Mouse (Mus musculus): ENCODE measurements at regions not wholly inside any gene's neighbourhood (a gene's known extent, or its start where the extent isn't known, plus 50 kb on each side); places are given as distances from the start of the nearest gene placed in this dataset.

- no peak for TF ChIP-seq POLR2A (IDR thresholded peaks at IDR 0.05; ENCODE audit: low read depth, low read length)
- no peak for TF ChIP-seq CTCF (IDR thresholded peaks at IDR 0.05; ENCODE audit: extremely low read depth, insufficient read length, insufficient replicate concordance, low read depth, low read length)
Observed at GRCm38 (mm10) chr9:63862427-63862826, 104.6 kb upstream of the Smad3 start.
